Mouse (Mus musculus): ENCODE measurements at regions not wholly inside any gene's neighbourhood (a gene's known extent, or its start where the extent isn't known, plus 50 kb on each side); places are given as distances from the start of the nearest gene placed in this dataset.

- no peak overlapping the region for H3K4me3 ChIP-seq (ENCODE audit: insufficient read depth, low read length)
- no peak overlapping the region for H3K27ac ChIP-seq (ENCODE audit: insufficient read depth, low read depth, low read length)
- TF ChIP-seq POLR2A (IDR thresholded peaks at IDR 0.05; ENCODE audit: borderline replicate concordance, low read depth, low read length) (no peak), CTCF (IDR thresholded peaks at IDR 0.05; ENCODE audit: low read depth, low read length) (no peak)
- no peaks in the 10 kb centered on the region for H3K4me1 ChIP-seq (ENCODE audit: control insufficient read depth, insufficient read depth, low read length)
Measured at GRCm38 (mm10) chr5:12919335-12919734, 205.9 kb upstream of the Sema3a start.

- Histone ChIP-seq H3K27ac (ENCODE audit: insufficient read depth, low read depth, low read length) (no peak overlapping the region), H3K4me1 (ENCODE audit: control insufficient read depth, insufficient read depth, low read length) (no peaks in the 10 kb centered on the region), H3K4me3 (ENCODE audit: insufficient read depth, low read length) (no peak overlapping the region)
- TF ChIP-seq CTCF (IDR thresholded peaks at IDR 0.05; ENCODE audit: low read depth, low read length) (no peak), POLR2A (IDR thresholded peaks at IDR 0.05; ENCODE audit: borderline replicate concordance, low read depth, low read length) (no peak)
Measured at GRCm38 (mm10) chr5:12922889-12923288, 202.3 kb upstream of the Sema3a start.

GRCm38 (mm10) chr5:12925466-12925865 lies 199.7 kb upstream of the Sema3a start:
- TF ChIP-seq CTCF (IDR thresholded peaks at IDR 0.05; ENCODE audit: low read depth, low read length) (no peak), POLR2A (IDR thresholded peaks at IDR 0.05; ENCODE audit: borderline replicate concordance, low read depth, low read length) (no peak)
- Histone ChIP-seq H3K27ac (ENCODE audit: insufficient read depth, low read depth, low read length) (no peak overlapping the region), H3K4me3 (ENCODE audit: insufficient read depth, low read length) (no peak overlapping the region), H3K4me1 (ENCODE audit: control insufficient read depth, insufficient read depth, low read length) (no peaks in the 10 kb centered on the region)

GRCm38 (mm10) chr5:12926289-12926688 lies 198.9 kb upstream of the Sema3a start:
- H3K27ac ChIP-seq (ENCODE audit: insufficient read depth, low read depth, low read length) = no peak overlapping the region
- no peaks in the 10 kb centered on the region for H3K4me1 ChIP-seq (ENCODE audit: control insufficient read depth, insufficient read depth, low read length)
- no peak overlapping the region for H3K4me3 ChIP-seq (ENCODE audit: insufficient read depth, low read length)
- TF ChIP-seq CTCF (IDR thresholded peaks at IDR 0.05; ENCODE audit: low read depth, low read length) (no peak), POLR2A (IDR thresholded peaks at IDR 0.05; ENCODE audit: borderline replicate concordance, low read depth, low read length) (no peak)

- H3K4me3 ChIP-seq (ENCODE audit: insufficient read depth, low read length) = no peak overlapping the region
- H3K27ac ChIP-seq (ENCODE audit: insufficient read depth, low read depth, low read length) = no peak overlapping the region
- H3K4me1 ChIP-seq (ENCODE audit: control insufficient read depth, insufficient read depth, low read length) = no peaks in the 10 kb centered on the region
- TF ChIP-seq CTCF (IDR thresholded peaks at IDR 0.05; ENCODE audit: low read depth, low read length) = no peak
- TF ChIP-seq POLR2A (IDR thresholded peaks at IDR 0.05; ENCODE audit: borderline replicate concordance, low read depth, low read length) = no peak
Measured at GRCm38 (mm10) chr5:12927247-12927646, 198.0 kb upstream of the Sema3a start.

- Histone ChIP-seq H3K4me1 (ENCODE audit: control insufficient read depth, insufficient read depth, low read length) (no peaks in the 10 kb centered on the region), H3K4me3 (ENCODE audit: insufficient read depth, low read length) (no peak overlapping the region), H3K27ac (ENCODE audit: insufficient read depth, low read depth, low read length) (no peak overlapping the region)
- TF ChIP-seq POLR2A (IDR thresholded peaks at IDR 0.05; ENCODE audit: borderline replicate concordance, low read depth, low read length) (no peak), CTCF (IDR thresholded peaks at IDR 0.05; ENCODE audit: low read depth, low read length) (no peak)
Measured at GRCm38 (mm10) chr5:12937052-12937451, 188.2 kb upstream of the Sema3a start.

- TF ChIP-seq POLR2A (IDR thresholded peaks at IDR 0.05; ENCODE audit: borderline replicate concordance, low read depth, low read length) (no peak), CTCF (IDR thresholded peaks at IDR 0.05; ENCODE audit: low read depth, low read length) (no peak)
- Histone ChIP-seq H3K27ac (ENCODE audit: insufficient read depth, low read depth, low read length) (no peak overlapping the region), H3K4me3 (ENCODE audit: insufficient read depth, low read length) (no peak overlapping the region), H3K4me1 (ENCODE audit: control insufficient read depth, insufficient read depth, low read length) (no peaks in the 10 kb centered on the region)
Measured at GRCm38 (mm10) chr5:12938162-12938852, 186.9 kb upstream of the Sema3a start.

- H3K4me3 ChIP-seq (ENCODE audit: insufficient read depth, low read length) = no peak overlapping the region
- TF ChIP-seq CTCF (IDR thresholded peaks at IDR 0.05; ENCODE audit: low read depth, low read length) (no peak), POLR2A (IDR thresholded peaks at IDR 0.05; ENCODE audit: borderline replicate concordance, low read depth, low read length) (no peak)
- no peaks in the 10 kb centered on the region for H3K4me1 ChIP-seq (ENCODE audit: control insufficient read depth, insufficient read depth, low read length)
- no peak overlapping the region for H3K27ac ChIP-seq (ENCODE audit: insufficient read depth, low read depth, low read length)
Measured at GRCm38 (mm10) chr5:12944554-12944953, 180.7 kb upstream of the Sema3a start.

GRCm38 (mm10) chr5:12948472-12948871 lies 176.7 kb upstream of the Sema3a start:
- Histone ChIP-seq H3K27ac (ENCODE audit: insufficient read depth, low read depth, low read length) (no peak overlapping the region), H3K4me3 (ENCODE audit: insufficient read depth, low read length) (no peak overlapping the region), H3K4me1 (ENCODE audit: control insufficient read depth, insufficient read depth, low read length) (no peaks in the 10 kb centered on the region)
- TF ChIP-seq CTCF (IDR thresholded peaks at IDR 0.05; ENCODE audit: low read depth, low read length) = no peak
- no peak for TF ChIP-seq POLR2A (IDR thresholded peaks at IDR 0.05; ENCODE audit: borderline replicate concordance, low read depth, low read length)

- TF ChIP-seq POLR2A (IDR thresholded peaks at IDR 0.05; ENCODE audit: borderline replicate concordance, low read depth, low read length) (no peak), CTCF (IDR thresholded peaks at IDR 0.05; ENCODE audit: low read depth, low read length) (no peak)
- no peak overlapping the region for H3K27ac ChIP-seq (ENCODE audit: insufficient read depth, low read depth, low read length)
- H3K4me3 ChIP-seq (ENCODE audit: insufficient read depth, low read length) = no peak overlapping the region
- H3K4me1 ChIP-seq (ENCODE audit: control insufficient read depth, insufficient read depth, low read length) = no peaks in the 10 kb centered on the region
Measured at GRCm38 (mm10) chr5:12970987-12971386, 154.2 kb upstream of the Sema3a start.

Data from bone marrow macrophage, adult 2 months (primary cell).